Mouse (Mus musculus): ENCODE results near the gene Nfatc3. TPM values are rescaled to one million over a fixed set of nuclear protein-coding genes. Genes with fewer than 3 reads are reported as not detected.

Nfatc3 gene
- total and polyA plus RNA-seq, 2 experiments from 2014 or later = 2.9 to 24.0 TPM

- H3K36me3 ChIP-seq (ENCODE audit: insufficient read depth, low read length) = peaks cover 10% of the 10 kb centered on the region; the same call in 1 of the 2 replicates
- ATAC-seq (no peak), DNase-seq (ENCODE audit: low spot score) (no peak)
- WGBS = 91% methylated on average over 3 of the region's 3 CpGs
- no peaks in the 10 kb centered on the region for H3K4me1 ChIP-seq (ENCODE audit: insufficient read depth, low read length)
- no peak overlapping the region for H3K4me3 ChIP-seq (ENCODE audit: low read length)
- H3K9ac ChIP-seq (replicated peaks; ENCODE audit: low read length) = no peak overlapping the region
- H3K27me3 ChIP-seq (ENCODE audit: insufficient read depth, low read length) = no peaks in the 10 kb centered on the region
- no peaks in the 10 kb centered on the region for H3K9me3 ChIP-seq (ENCODE audit: low read length)
- no peak for TF ChIP-seq CTCF (IDR thresholded peaks at IDR 0.05; ENCODE audit: low read depth)
- H3K27ac ChIP-seq = no peak overlapping the region
- H3K4me2 ChIP-seq (ENCODE audit: low read depth, low read length) = no peak overlapping the region
Measured at GRCm38 (mm10) chr8:106018039-106018438, 40.6 kb upstream of the Nfatc3 start.

- H3K4me2 ChIP-seq (ENCODE audit: low read depth, low read length) = no peak overlapping the region
- DNase-seq (ENCODE audit: low spot score) (peak; percentile 89), ATAC-seq (peak; percentile 72; the same call in 1 of the 2 replicates)
- H3K4me1 ChIP-seq (ENCODE audit: insufficient read depth, low read length) = no peaks in the 10 kb centered on the region
- H3K9me3 ChIP-seq (ENCODE audit: low read length) = no peaks in the 10 kb centered on the region
- peaks cover 4% of the 10 kb centered on the region; the same call in 1 of the 2 replicates for H3K36me3 ChIP-seq (ENCODE audit: insufficient read depth, low read length)
- H3K4me3 ChIP-seq (ENCODE audit: low read length) = no peak overlapping the region
- no peak overlapping the region for H3K9ac ChIP-seq (replicated peaks; ENCODE audit: low read length)
- peak; percentile 97 for TF ChIP-seq CTCF (IDR thresholded peaks at IDR 0.05; ENCODE audit: low read depth)
- H3K27ac ChIP-seq = no peak overlapping the region
- H3K27me3 ChIP-seq (ENCODE audit: insufficient read depth, low read length) = no peaks in the 10 kb centered on the region
Measured at GRCm38 (mm10) chr8:106022483-106022882, 36.2 kb upstream of the Nfatc3 start.

- no peak overlapping the region for H3K27ac ChIP-seq
- no peak for DNase-seq (ENCODE audit: low spot score)
- no peak overlapping the region for H3K4me2 ChIP-seq (ENCODE audit: low read depth, low read length)
- no peak overlapping the region for H3K9ac ChIP-seq (replicated peaks; ENCODE audit: low read length)
- H3K27me3 ChIP-seq (ENCODE audit: insufficient read depth, low read length) = no peaks in the 10 kb centered on the region
- WGBS = 92% methylated on average over 10 of the region's 10 CpGs
- H3K4me3 ChIP-seq (ENCODE audit: low read length) = no peak overlapping the region
- no peak for TF ChIP-seq CTCF (IDR thresholded peaks at IDR 0.05; ENCODE audit: low read depth)
- ATAC-seq = no peak
- no peaks in the 10 kb centered on the region for H3K9me3 ChIP-seq (ENCODE audit: low read length)
- H3K4me1 ChIP-seq (ENCODE audit: insufficient read depth, low read length) = no peaks in the 10 kb centered on the region
- H3K36me3 ChIP-seq (ENCODE audit: insufficient read depth, low read length) = peaks cover 3% of the 10 kb centered on the region; the same call in 1 of the 2 replicates
Measured at GRCm38 (mm10) chr8:106038721-106039120, 19.9 kb upstream of the Nfatc3 start.

GRCm38 (mm10) chr8:106039605-106040004 lies 19.0 kb upstream of the Nfatc3 start:
- Histone ChIP-seq H3K27me3 (ENCODE audit: insufficient read depth, low read length) (no peaks in the 10 kb centered on the region), H3K4me3 (ENCODE audit: low read length) (no peak overlapping the region), H3K27ac (no peak overlapping the region), H3K9ac (replicated peaks; ENCODE audit: low read length) (no peak overlapping the region), H3K36me3 (ENCODE audit: insufficient read depth, low read length) (peaks cover 3% of the 10 kb centered on the region; the same call in 1 of the 2 replicates), H3K9me3 (ENCODE audit: low read length) (no peaks in the 10 kb centered on the region), H3K4me2 (ENCODE audit: low read depth, low read length) (no peak overlapping the region), H3K4me1 (ENCODE audit: insufficient read depth, low read length) (no peaks in the 10 kb centered on the region)
- DNase-seq (ENCODE audit: low spot score) (no peak), ATAC-seq (no peak)
- TF ChIP-seq CTCF (IDR thresholded peaks at IDR 0.05; ENCODE audit: low read depth) = no peak
- WGBS = 89% methylated on average over 4 of the region's 4 CpGs

- Histone ChIP-seq H3K27ac (no peak overlapping the region), H3K9ac (replicated peaks; ENCODE audit: low read length) (no peak overlapping the region), H3K36me3 (ENCODE audit: insufficient read depth, low read length) (peaks cover 3% of the 10 kb centered on the region; the same call in 1 of the 2 replicates), H3K4me3 (ENCODE audit: low read length) (no peak overlapping the region), H3K9me3 (ENCODE audit: low read length) (no peaks in the 10 kb centered on the region), H3K4me1 (ENCODE audit: insufficient read depth, low read length) (no peaks in the 10 kb centered on the region), H3K4me2 (ENCODE audit: low read depth, low read length) (no peak overlapping the region), H3K27me3 (ENCODE audit: insufficient read depth, low read length) (no peaks in the 10 kb centered on the region)
- TF ChIP-seq CTCF (IDR thresholded peaks at IDR 0.05; ENCODE audit: low read depth) = no peak
- ATAC-seq = no peak
- WGBS = 88% methylated on average over 4 of the region's 4 CpGs
- no peak for DNase-seq (ENCODE audit: low spot score)
Measured at GRCm38 (mm10) chr8:106040218-106040617, 18.4 kb upstream of the Nfatc3 start.

- Histone ChIP-seq H3K9me3 (ENCODE audit: low read length) (no peaks in the 10 kb centered on the region), H3K4me1 (ENCODE audit: insufficient read depth, low read length) (no peaks in the 10 kb centered on the region), H3K27ac (no peak overlapping the region), H3K4me2 (ENCODE audit: low read depth, low read length) (no peak overlapping the region), H3K36me3 (ENCODE audit: insufficient read depth, low read length) (peaks cover 6% of the 10 kb centered on the region), H3K9ac (replicated peaks; ENCODE audit: low read length) (no peak overlapping the region), H3K27me3 (ENCODE audit: insufficient read depth, low read length) (no peaks in the 10 kb centered on the region), H3K4me3 (ENCODE audit: low read length) (no peak overlapping the region)
- DNase-seq (ENCODE audit: low spot score) (no peak), ATAC-seq (no peak)
- WGBS = 83% methylated on average over 2 of the region's 2 CpGs
- TF ChIP-seq CTCF (IDR thresholded peaks at IDR 0.05; ENCODE audit: low read depth) = no peak
Measured at GRCm38 (mm10) chr8:106043055-106043454, 15.6 kb upstream of the Nfatc3 start.

GRCm38 (mm10) chr8:106044151-106044550 lies 14.5 kb upstream of the Nfatc3 start:
- no peak for TF ChIP-seq CTCF (IDR thresholded peaks at IDR 0.05; ENCODE audit: low read depth)
- H3K4me1 ChIP-seq (ENCODE audit: insufficient read depth, low read length) = no peaks in the 10 kb centered on the region
- ATAC-seq (no peak), DNase-seq (ENCODE audit: low spot score) (no peak)
- no peak overlapping the region for H3K27ac ChIP-seq
- H3K4me3 ChIP-seq (ENCODE audit: low read length) = no peak overlapping the region
- H3K36me3 ChIP-seq (ENCODE audit: insufficient read depth, low read length) = peaks cover 9% of the 10 kb centered on the region
- 90% methylated on average over 3 of the region's 3 CpGs for WGBS
- no peak overlapping the region for H3K9ac ChIP-seq (replicated peaks; ENCODE audit: low read length)
- no peaks in the 10 kb centered on the region for H3K9me3 ChIP-seq (ENCODE audit: low read length)
- no peak overlapping the region for H3K4me2 ChIP-seq (ENCODE audit: low read depth, low read length)
- no peaks in the 10 kb centered on the region for H3K27me3 ChIP-seq (ENCODE audit: insufficient read depth, low read length)

Measured in hindbrain, postnatal 0 days (tissue).